Mouse (Mus musculus) layer of hippocampus, postnatal 14 days (tissue): Measurements from ENCODE around the gene Alox12. TPM values are rescaled to one million over a fixed set of nuclear protein-coding genes. Genes with fewer than 3 reads are reported as not detected.

Experiments
- DNase-seq, 2 experiments: peaks; one replicate each; pipeline ENCODE4 v3.0.0; 2021 to 2022; ENCODE audit warnings: low spot score in 2 of 2, mixed read lengths in 1 of 2
- total RNA-seq, 2 experiments: library from RNA; stranded (reverse); gene quantifications; 2 replicates each; pipeline ENCODE4 v1.2.3; 2021

Alox12 gene
- total RNA-seq, 2 experiments from 2014 or later = 0.48 TPM; not detected in 1

- DNase-seq = no peak
Observed at GRCm38 (mm10) chr11:70221603-70222500, 33.3 kb downstream of the Alox12 start.

- peak; percentile 90 to 97 for DNase-seq
Observed at GRCm38 (mm10) chr11:70220731-70221602, 34.2 kb downstream of the Alox12 start, which contains the start of gene Slc16a13. Gene Slc16a13, minus strand, starts transcription at chr11:70221064.

GRCm38 (mm10) chr11:70220323-70220722, 34.8 kb downstream of the Alox12 start:
- peak in 1 of 2 experiments; percentile 31 for DNase-seq

GRCm38 (mm10) chr11:70219873-70220272, 35.3 kb downstream of the Alox12 start:
- DNase-seq = no peak

- no peak for DNase-seq
Observed at GRCm38 (mm10) chr11:70218741-70219470, 36.2 kb downstream of the Alox12 start.

GRCm38 (mm10) chr11:70218039-70218438, 37.1 kb downstream of the Alox12 start:
- DNase-seq = no peak

- DNase-seq = no peak
Observed at GRCm38 (mm10) chr11:70216103-70216502, 39.0 kb downstream of the Alox12 start.

- DNase-seq = no peak
Observed at GRCm38 (mm10) chr11:70215301-70215700, 39.9 kb downstream of the Alox12 start.

- DNase-seq = no peak
Observed at GRCm38 (mm10) chr11:70214856-70215209, 40.3 kb downstream of the Alox12 start.

- peak; percentile 36 to 47 for DNase-seq
Observed at GRCm38 (mm10) chr11:70214191-70214855, 40.8 kb downstream of the Alox12 start.

- peak in 1 of 2 experiments; percentile 36 for DNase-seq
Observed at GRCm38 (mm10) chr11:70213736-70214135, 41.4 kb downstream of the Alox12 start.

GRCm38 (mm10) chr11:70212896-70213295, 42.3 kb downstream of the Alox12 start:
- peak; percentile 68 to 86 for DNase-seq

GRCm38 (mm10) chr11:70212423-70212822, 42.7 kb downstream of the Alox12 start, which contains the start of gene Slc16a11:
Gene Slc16a11, plus strand, starts transcription at chr11:70212752.
- no peak for DNase-seq

- DNase-seq = no peak
Observed at GRCm38 (mm10) chr11:70211972-70212371, 43.2 kb downstream of the Alox12 start.

GRCm38 (mm10) chr11:70210681-70211080, 44.5 kb downstream of the Alox12 start:
- no peak for DNase-seq

GRCm38 (mm10) chr11:70208778-70209388, 46.3 kb downstream of the Alox12 start:
- no peak for DNase-seq

GRCm38 (mm10) chr11:70207283-70207682, 47.9 kb downstream of the Alox12 start:
- DNase-seq = no peak

- no peak for DNase-seq
Observed at GRCm38 (mm10) chr11:70206801-70207200, 48.4 kb downstream of the Alox12 start.

GRCm38 (mm10) chr11:70201691-70202090, 53.5 kb downstream of the Alox12 start:
- DNase-seq = peak; percentile 80 to 84

GRCm38 (mm10) chr11:70200036-70200608, 55.0 kb downstream of the Alox12 start:
- no peak for DNase-seq
